Mouse (Mus musculus) liver, embryonic 15.5 days (tissue): Measurements from ENCODE around the gene Col4a1. TPM values are rescaled to one million over a fixed set of nuclear protein-coding genes. Genes with fewer than 3 reads are reported as not detected.
A peak's percentile ranks its signal among the peaks of the same experiment; 100 is the strongest.

Experiments
- ATAC-seq: fragments of 200-750 bp; cut with Nextera tagmentation; 2 replicates; pipeline ENCODE4 v1.8.0; 2017; ENCODE audit warnings: moderate number of reproducible peaks, mild to moderate bottlenecking, moderate library complexity; ENCODE audit not compliant: insufficient read depth
- H3K27ac ChIP-seq: fragments of 300-500 bp; sonication (generic); replicated peaks from 2 replicates; pipeline ENCODE4 v1.5.1; 2015; ENCODE audit warnings: mild to moderate bottlenecking, inconsistent platforms
- H3K27me3 ChIP-seq: fragments of 300-500 bp; sonication (generic); 2 replicates; pipeline ENCODE4 v1.6.1; 2015; ENCODE audit warnings: mild to moderate bottlenecking, inconsistent platforms
- H3K36me3 ChIP-seq: fragments of 300-500 bp; sonication (generic); replicated peaks from 2 replicates; pipeline ENCODE4 v1.6.1; 2015; ENCODE audit warnings: moderate library complexity, mild to moderate bottlenecking, inconsistent platforms
- H3K4me1 ChIP-seq: fragments of 300-500 bp; sonication (generic); replicated peaks from 2 replicates; pipeline ENCODE4 v1.6.1; 2015; ENCODE audit warnings: inconsistent platforms
- H3K4me2 ChIP-seq: fragments of 300-500 bp; sonication (generic); 2 replicates; pipeline ENCODE4 v1.6.1; 2015; ENCODE audit warnings: moderate library complexity, mild to moderate bottlenecking, inconsistent platforms
- H3K4me3 ChIP-seq: fragments of 300-500 bp; sonication (generic); replicated peaks from 2 replicates; pipeline ENCODE4 v1.5.1; 2015; ENCODE audit warnings: mild to moderate bottlenecking, inconsistent platforms
- H3K9ac ChIP-seq: fragments of 300-500 bp; sonication (generic); 2 replicates; pipeline ENCODE4 v1.6.1; 2015; ENCODE audit warnings: moderate library complexity, mild to moderate bottlenecking, inconsistent platforms
- H3K9me3 ChIP-seq: fragments of 300-500 bp; sonication (generic); replicated peaks from 2 replicates; pipeline ENCODE4 v1.6.1; 2016; ENCODE audit warnings: inconsistent platforms
- WGBS: fragments of 180-500 bp; shearing (Covaris S2); methylation state at CpG from one replicate; pipeline ENCODE4 v1.1.7; 2015; ENCODE audit warnings: mixed read lengths; ENCODE audit not compliant: insufficient replicate concordance; 5-methylcytosine and 5-hydroxymethylcytosine counted together
- polyA plus RNA-seq: library from polyadenylated mRNA; unstranded; fragments of >200 nt; fragmentation: Nextera tagmentation; extraction: Ambion mirVana; gene quantifications from 2 replicates; pipeline ENCODE4 v1.2.1, GENCODE M21; 2015

The Col4a1 gene
- polyA plus RNA-seq, 1 experiment from 2014 or later: 20.5 TPM

DNA sequence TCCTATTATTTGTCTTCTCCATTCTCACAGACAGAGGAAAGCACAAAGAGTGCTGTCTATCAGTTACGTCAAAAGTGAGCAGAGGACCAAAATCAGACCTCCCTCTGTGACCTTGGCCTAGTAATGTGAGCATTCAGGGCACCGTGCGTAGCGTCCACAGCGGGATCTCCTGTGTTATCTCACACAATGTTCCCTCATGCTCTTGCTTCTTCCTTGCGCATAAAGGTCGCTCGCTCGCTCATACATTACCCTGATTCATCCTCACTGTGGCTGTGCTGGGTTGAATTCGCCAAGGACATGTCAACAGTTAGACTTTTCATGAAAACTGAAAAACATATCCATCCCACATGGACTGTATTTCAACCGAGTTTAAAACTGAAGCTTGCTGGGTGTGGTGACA is 115.4 kb downstream of the Col4a1 start:
- Histone ChIP-seq H3K36me3 (no peaks in the 10 kb centered on the region), H3K27me3 (no peaks in the 10 kb centered on the region), H3K4me2 (no peak overlapping the region), H3K9me3 (no peaks in the 10 kb centered on the region), H3K9ac (no peak overlapping the region), H3K4me1 (no peaks in the 10 kb centered on the region), H3K4me3 (no peak overlapping the region), H3K27ac (no peak overlapping the region)
- 60% methylated on average over 11 of the region's 11 CpGs for WGBS
- no peak for ATAC-seq

DNA sequence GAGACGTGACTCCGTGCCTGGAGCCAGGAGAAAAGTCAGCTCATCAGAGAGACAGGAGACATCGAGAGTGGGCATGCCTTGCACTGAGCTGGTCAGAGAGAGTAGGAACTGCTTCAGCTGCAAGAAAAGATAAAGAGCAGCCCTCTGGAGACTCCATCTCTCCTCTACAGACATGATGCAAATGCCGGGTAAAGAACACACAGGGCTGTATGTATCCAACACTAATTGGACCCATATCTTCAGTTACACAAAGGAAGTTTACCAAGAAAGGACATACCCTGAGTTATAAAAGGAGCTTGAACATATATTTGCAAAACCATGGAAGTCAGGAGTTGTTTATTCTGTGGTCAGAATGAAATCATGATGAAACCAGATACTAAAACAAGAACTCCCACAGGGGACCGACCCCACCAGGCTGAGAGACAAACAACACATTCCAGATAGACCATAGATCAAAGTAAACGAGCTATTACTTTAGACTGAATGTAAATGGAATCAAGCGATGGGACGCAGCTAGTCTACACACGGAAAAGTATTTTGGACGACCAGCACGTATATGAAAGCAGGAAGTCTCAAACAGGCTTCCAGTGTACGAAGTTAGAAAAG is 119.8 kb downstream of the Col4a1 start:
- Histone ChIP-seq H3K36me3 (no peaks in the 10 kb centered on the region), H3K4me1 (peaks cover 3% of the 10 kb centered on the region), H3K9me3 (no peaks in the 10 kb centered on the region), H3K9ac (no peak overlapping the region), H3K4me3 (no peak overlapping the region), H3K27ac (no peak overlapping the region), H3K4me2 (no peak overlapping the region), H3K27me3 (peaks cover 28% of the 10 kb centered on the region)
- 44% methylated on average over 12 of the region's 12 CpGs for WGBS
- no peak for ATAC-seq

DNA sequence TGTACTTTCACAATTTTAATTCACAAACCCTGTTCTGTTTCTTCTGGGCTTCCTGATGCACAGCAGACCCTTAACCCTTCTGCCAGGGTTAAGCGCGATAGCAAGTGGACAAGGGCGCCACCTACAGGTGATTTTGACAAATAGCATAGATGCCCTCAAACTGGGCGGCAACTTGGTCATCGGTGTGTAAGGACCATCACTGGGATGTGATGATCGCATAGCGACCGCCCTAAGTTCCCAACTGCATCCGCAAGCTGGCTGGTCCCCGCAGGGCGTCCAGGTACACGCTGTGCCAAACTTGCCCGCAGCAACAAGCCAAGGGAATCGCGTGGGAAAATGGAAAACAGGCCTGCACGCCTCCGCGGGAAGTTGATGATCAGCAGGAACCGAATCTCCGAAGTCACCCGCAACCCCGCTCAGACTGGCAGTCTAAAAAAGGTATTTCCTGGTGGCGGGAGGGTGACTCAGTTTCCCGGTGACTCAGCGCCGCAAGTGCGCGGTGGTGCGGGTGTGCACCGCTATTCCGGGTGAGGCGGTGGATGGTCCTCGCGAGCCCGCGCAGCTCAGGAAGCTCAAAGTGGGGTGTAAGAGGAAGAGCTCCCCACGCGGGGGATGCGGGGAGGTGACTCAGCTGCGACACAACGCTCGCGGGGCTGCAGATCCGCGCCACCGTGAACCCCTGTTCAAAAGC is 124.9 kb downstream of the Col4a1 start:
- Histone ChIP-seq H3K4me2 (peak overlapping the region; percentile 48), H3K36me3 (no peaks in the 10 kb centered on the region), H3K27ac (no peak overlapping the region), H3K9ac (no peak overlapping the region), H3K9me3 (no peaks in the 10 kb centered on the region), H3K27me3 (peaks cover 38% of the 10 kb centered on the region), H3K4me3 (0 out of 2 replicates have a peak overlapping the region, but pooled peaks have one; percentile 18), H3K4me1 (peaks cover 6% of the 10 kb centered on the region)
- ATAC-seq: no peak
- WGBS: 2% methylated on average over 46 of the region's 46 CpGs

DNA sequence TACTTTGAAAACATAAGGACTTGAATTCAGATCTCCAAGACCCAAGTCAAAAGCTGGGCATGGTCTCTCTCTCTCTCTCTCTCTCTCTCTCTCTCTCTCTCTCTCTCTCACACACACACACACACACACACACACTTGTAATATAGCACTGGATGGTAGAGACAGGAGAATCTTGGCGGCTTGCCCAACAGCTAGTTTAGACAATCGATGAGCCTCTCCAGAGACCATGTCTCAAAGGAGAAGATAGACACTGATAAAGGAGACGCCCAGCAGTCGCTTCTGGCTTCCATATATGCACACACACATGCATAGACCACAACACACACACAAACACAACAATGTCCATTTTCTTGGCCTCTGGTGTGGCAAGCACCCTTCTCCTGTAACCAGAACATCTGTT is 126.2 kb downstream of the Col4a1 start:
- Histone ChIP-seq H3K4me3 (no peak overlapping the region), H3K4me2 (no peak overlapping the region), H3K27ac (no peak overlapping the region), H3K36me3 (no peaks in the 10 kb centered on the region), H3K9ac (no peak overlapping the region), H3K9me3 (no peaks in the 10 kb centered on the region), H3K4me1 (peaks cover 6% of the 10 kb centered on the region), H3K27me3 (peaks cover 38% of the 10 kb centered on the region)
- ATAC-seq: no peak
- 41% methylated on average over 4 of the region's 4 CpGs for WGBS

DNA sequence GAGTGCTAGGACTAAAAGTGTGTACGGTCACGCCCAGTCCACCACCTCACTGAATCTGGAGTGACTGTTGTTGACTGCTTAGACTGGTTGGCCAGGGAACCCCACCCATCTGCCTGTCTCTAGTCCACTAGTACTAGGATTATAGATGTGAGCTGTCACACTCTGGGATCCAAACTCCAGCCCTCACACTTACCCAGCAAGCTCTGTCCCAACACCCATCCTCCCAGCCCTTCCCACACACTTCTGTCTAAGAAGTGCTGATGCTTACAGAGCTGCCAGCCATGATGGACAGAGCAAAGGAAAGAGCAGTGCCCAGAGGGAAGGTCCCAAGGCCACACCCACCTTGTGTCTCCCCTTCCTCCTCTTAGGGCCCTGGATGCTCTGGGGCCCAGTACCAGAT is 127.0 kb downstream of the Col4a1 start:
- Histone ChIP-seq H3K4me2 (no peak overlapping the region), H3K4me3 (no peak overlapping the region), H3K9ac (no peak overlapping the region), H3K4me1 (peaks cover 6% of the 10 kb centered on the region), H3K9me3 (no peaks in the 10 kb centered on the region), H3K36me3 (no peaks in the 10 kb centered on the region), H3K27ac (no peak overlapping the region), H3K27me3 (peaks cover 34% of the 10 kb centered on the region)
- WGBS: 91% methylated on average over 2 of the region's 2 CpGs
- no peak for ATAC-seq

DNA sequence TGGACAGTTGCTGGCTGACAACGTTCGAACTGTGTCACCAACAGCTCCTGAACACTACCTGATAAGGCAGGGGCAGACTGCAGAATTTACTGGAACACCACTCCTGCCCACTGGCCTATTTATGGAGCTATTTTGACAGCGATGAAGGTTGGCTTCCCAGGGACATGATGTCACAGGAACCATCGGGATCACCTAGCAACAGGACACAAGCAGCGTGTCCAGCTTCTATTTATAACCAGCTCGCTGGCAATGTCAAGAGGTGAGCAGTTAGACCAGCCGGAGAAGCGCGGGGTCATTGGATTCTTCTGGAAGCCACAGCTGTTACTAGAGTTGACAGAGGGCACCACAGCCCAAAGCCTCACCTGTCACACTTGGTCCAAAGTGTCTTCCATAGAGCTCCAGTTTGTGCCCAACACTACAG is 129.0 kb downstream of the Col4a1 start:
- 42% methylated on average over 9 of the region's 9 CpGs for WGBS
- H3K27ac ChIP-seq: no peak overlapping the region
- no peak overlapping the region for H3K4me2 ChIP-seq
- H3K4me1 ChIP-seq: peaks cover 6% of the 10 kb centered on the region
- 0 out of 2 replicates have a peak, but pooled peaks have one; percentile 15 for ATAC-seq
- no peak overlapping the region for H3K4me3 ChIP-seq
- no peaks in the 10 kb centered on the region for H3K36me3 ChIP-seq
- H3K9me3 ChIP-seq: no peaks in the 10 kb centered on the region
- peaks cover 19% of the 10 kb centered on the region for H3K27me3 ChIP-seq
- H3K9ac ChIP-seq: no peak overlapping the region

DNA sequence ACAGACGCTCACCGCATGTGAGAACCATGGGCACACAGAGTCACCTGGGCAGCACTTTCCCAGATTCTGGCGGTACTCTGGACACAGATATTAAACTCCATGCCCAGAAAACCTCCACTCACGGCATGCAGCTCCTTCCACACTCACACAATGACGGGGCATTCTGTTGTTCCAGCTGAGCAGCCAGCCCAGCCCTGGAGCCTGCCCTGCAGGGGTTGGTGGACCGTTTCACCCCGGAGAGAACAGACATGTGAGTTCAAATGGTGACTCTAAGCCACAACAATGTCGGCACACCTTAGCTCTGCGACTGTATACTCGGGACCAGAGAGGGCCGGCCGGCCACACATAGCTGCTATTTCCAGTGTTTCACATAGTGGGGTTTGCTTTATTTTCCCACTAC is 130.0 kb downstream of the Col4a1 start:
- 65% methylated on average over 12 of the region's 12 CpGs for WGBS
- Histone ChIP-seq H3K27me3 (peaks cover 8% of the 10 kb centered on the region), H3K9ac (no peak overlapping the region), H3K4me3 (no peak overlapping the region), H3K4me1 (peaks cover under 1% of the 10 kb centered on the region; the same call in 1 of the 2 replicates), H3K36me3 (no peaks in the 10 kb centered on the region), H3K4me2 (no peak overlapping the region), H3K27ac (no peak overlapping the region), H3K9me3 (no peaks in the 10 kb centered on the region)
- no peak for ATAC-seq

DNA sequence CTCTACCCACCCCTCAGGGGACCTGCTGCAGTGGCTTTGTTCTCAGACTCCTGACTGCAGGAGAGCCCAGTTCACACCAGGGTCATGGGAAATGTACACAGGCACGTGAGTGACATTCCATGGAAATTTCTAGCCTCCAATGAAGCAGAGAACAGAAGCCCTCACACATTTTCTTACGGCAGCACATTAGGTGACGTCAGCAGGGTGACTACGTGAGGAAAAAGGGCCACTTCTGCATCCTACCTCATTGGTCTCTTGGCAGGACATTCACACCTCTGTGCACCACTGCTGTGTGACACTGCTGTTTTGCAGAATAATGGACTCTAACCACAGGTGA is 130.5 kb downstream of the Col4a1 start:
- Histone ChIP-seq H3K4me3 (no peak overlapping the region), H3K9me3 (no peaks in the 10 kb centered on the region), H3K27ac (no peak overlapping the region), H3K9ac (no peak overlapping the region), H3K36me3 (no peaks in the 10 kb centered on the region), H3K4me1 (no peaks in the 10 kb centered on the region), H3K4me2 (no peak overlapping the region), H3K27me3 (0 out of 2 replicates have a peak, but pooled peaks cover 4% of the 10 kb centered on the region)
- no peak for ATAC-seq
- 63% methylated on average over 4 of the region's 4 CpGs for WGBS

DNA sequence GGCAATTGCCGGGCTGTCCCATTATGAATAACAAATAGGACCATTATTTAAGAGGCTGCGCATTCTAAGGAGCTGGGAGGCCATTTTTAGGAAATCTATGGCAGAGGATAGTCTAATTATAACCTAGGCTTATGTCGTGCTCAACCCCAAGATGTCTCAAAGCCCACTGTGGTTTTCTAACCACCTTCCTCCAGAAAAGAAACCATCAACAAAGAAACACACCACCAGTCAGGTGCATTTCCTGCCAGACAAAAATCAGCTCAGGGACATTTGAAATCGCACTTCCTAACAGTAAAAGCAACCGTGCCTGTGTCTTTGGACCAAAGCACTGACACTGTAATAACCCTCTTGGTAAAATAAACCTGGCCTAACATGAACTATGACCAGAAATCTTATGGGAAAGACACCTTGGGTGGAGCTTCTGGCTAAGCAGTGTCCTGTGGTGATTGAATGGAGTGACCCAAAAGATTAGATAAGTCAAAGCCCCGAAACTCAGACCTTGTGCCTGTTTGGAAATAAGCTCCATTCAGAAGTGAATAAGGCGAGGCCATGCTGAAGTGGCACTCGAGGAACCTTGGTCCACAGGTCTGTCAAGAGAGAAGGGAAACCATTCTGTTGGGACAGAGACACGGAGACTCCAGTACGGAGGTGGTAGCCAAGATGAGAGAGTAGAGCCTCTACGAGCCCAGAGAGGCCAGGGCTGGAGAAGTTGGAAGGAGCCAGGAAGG is 131.0 kb downstream of the Col4a1 start:
- no peak overlapping the region for H3K4me2 ChIP-seq
- no peak overlapping the region for H3K4me3 ChIP-seq
- no peak for ATAC-seq
- H3K9ac ChIP-seq: no peak overlapping the region
- H3K36me3 ChIP-seq: no peaks in the 10 kb centered on the region
- no peaks in the 10 kb centered on the region for H3K4me1 ChIP-seq
- 0 out of 2 replicates have a peak, but pooled peaks cover 4% of the 10 kb centered on the region for H3K27me3 ChIP-seq
- 48% methylated on average over 11 of the region's 11 CpGs for WGBS
- H3K9me3 ChIP-seq: no peaks in the 10 kb centered on the region
- no peak overlapping the region for H3K27ac ChIP-seq

DNA sequence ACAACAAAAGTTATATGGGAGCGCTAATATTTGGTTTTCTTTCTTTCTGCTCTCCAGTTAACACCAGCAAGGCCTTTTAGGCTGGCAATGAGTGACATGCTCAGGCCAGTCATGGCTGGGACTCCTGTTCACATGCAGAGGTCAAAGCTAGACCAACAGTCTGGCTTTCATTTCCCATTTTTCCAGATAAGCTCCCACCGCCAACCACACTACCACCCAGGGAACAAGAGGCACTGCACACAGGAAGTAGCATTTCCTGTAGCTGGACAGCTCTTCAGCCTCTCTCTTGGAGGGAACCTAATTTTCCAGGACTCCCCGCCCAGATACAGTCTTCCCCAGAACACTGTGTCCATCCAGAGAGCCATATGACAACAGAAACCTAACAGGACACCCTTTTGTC is 132.8 kb downstream of the Col4a1 start:
- ATAC-seq: no peak
- Histone ChIP-seq H3K27ac (no peak overlapping the region), H3K4me3 (no peak overlapping the region), H3K9me3 (no peaks in the 10 kb centered on the region), H3K4me2 (no peak overlapping the region), H3K27me3 (no peaks in the 10 kb centered on the region), H3K36me3 (no peaks in the 10 kb centered on the region), H3K4me1 (no peaks in the 10 kb centered on the region), H3K9ac (no peak overlapping the region)
- WGBS: 33% methylated on average over 3 of the region's 3 CpGs

DNA sequence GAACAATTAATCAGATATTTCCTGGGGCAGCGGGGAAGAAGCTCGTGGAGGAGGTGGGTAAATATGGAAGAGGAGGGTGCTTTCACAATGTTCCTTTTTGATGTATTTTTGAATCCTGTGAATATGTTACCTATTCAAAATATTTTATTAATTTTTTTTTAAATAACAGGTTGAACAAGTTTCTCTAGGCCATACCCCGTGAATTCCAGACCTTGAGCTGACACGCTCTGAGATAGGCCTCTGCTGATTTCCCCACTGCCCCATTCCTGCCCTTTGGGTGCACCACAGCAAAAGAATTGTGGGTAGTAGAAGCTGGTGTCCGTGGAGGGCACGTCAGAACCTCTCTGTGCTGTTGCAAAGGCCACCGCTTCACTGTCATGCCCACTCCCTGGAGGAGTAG is 136.2 kb downstream of the Col4a1 start:
- Histone ChIP-seq H3K27me3 (no peaks in the 10 kb centered on the region), H3K27ac (no peak overlapping the region), H3K9ac (no peak overlapping the region), H3K4me2 (no peak overlapping the region), H3K4me1 (no peaks in the 10 kb centered on the region), H3K36me3 (no peaks in the 10 kb centered on the region), H3K9me3 (no peaks in the 10 kb centered on the region), H3K4me3 (no peak overlapping the region)
- 65% methylated on average over 7 of the region's 7 CpGs for WGBS
- no peak for ATAC-seq
